Mouse (Mus musculus): ENCODE data around the gene Pigr. TPM values are rescaled to one million over a fixed set of nuclear protein-coding genes. Genes with fewer than 3 reads are reported as not detected.

The Pigr gene
- total RNA-seq, 1 experiment from 2014 or later, result not detected

DNA sequence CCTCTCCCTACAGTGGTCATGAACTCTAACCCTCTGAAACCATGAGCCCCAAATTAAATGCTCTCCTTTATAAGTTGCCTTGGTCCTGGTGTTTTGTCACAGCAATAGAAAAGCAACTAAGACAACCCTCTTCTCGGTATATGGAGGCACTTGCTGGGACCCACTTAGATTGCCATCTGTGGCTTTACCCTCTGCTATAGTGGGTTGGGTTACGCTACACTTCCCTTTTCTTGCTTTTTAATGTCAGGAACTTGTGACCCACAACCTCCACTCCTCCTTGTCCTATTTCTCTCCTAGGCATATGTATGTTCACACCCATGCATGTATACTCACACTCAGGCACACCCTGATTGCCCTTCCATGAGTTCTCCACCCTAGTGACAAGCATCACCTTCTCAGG is 46.4 kb downstream of the Pigr start:
- peak; percentile 82 for ATAC-seq (replicated peaks; ENCODE audit: low read depth, poor library complexity, severe bottlenecking)

DNA sequence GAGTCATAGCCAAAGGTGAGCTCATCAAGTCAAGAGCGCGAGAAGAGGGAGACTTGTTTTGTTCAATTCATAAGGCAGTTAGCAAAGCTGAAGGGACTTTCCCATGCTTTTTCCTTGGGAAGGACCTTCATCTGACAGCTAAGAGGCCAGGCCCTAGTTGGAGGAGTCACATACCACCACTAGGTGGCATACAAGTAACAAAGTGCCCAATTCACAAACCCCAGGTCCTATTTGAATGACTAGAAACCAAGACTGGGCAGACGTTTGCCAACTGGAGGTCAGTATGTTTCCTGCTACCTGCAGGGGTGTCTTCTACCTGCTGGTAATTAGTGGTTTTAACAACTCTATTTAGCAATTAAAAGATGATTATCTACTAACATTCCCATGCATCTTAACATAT is 48.7 kb downstream of the Pigr start:
- peak; percentile 39; the same call in 1 of the 2 replicates for ATAC-seq (replicated peaks; ENCODE audit: low read depth, poor library complexity, severe bottlenecking)

DNA sequence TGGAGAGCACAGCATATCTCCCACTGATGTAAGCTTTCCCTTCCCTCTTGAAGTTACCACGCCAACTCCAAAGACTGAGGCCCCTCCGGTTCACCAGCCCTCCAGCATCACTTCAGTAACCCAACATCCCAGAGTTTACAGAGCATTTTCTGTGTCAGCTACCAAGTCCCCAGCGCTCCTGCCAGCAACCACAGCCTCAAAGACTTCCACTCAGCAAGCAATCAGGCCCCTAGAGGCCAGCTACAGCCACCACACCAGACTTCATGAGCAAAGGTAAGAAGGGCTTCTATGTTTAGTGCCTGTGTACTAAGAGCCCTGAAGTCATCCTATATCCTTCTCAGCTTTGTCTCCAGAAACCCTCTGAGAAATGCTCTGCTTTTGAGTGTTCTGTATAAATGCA is 49.4 kb downstream of the Pigr start:
- no peak for ATAC-seq (replicated peaks; ENCODE audit: low read depth, poor library complexity, severe bottlenecking)

DNA sequence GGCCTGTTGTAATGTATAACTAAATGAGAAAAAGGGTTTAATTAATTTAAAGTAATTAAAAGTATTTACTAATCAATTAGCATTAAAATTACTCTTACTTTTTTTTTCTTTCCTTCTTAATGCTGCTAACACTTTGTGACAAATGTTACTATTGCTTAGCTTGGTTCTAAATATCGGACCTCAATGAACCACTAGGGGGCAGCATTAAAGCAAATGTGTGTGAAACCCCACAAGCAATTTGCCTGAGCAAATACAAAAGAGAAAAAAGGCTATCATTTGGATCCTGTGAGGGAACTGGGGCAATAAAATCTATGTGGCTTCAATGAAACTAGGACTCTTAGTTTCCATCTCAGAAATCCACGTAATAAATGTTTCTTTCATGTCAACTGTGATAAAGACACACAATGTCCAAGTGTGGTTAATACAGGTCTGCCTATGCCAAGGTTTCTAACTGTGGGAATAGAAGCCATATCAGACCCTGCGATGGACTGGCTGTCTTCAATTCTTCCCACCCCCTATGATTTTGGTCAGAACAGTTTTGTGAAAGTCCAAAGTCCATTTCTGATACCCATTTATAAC is 50.5 kb downstream of the Pigr start:
- 0 out of 2 replicates have a peak, but pooled peaks have one; percentile 22 for ATAC-seq (replicated peaks; ENCODE audit: low read depth, poor library complexity, severe bottlenecking)

DNA sequence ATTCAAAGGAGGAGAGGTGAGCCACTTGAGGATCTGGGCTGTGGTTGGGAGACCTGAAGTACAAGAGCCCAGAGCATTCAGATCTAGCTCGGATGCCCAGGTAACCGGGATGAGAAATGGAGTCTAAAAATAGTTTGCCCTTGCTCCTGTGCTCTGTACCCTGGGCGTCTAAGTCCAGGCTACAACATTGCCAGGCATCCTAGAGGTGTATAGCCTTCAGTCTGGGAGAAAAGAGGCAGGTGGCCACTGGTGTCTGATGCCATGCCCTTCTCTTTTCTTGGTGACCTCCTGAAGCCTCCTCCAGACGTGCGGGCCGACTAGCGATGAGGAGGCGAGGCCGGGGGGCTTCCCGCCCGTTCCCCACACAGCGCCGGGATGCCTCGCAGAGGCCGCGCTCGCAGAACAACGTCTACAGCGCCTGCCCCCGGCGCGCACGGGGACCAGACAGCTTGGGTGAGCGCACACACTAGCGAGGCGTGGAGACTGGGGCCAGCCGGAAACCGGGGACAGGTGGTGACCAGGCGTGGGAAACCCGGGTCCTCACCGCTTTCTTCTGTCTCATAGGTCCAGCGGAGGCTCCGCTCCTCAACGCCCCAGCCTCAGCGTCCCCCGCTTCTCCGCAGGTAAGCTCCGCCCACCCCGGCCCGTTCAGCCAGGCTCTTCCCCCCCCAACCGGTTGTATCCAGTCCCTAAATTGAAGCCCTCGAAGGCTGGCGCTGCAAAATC is 51.6 kb downstream of the Pigr start:
- peak; percentile 49 for ATAC-seq (replicated peaks; ENCODE audit: low read depth, poor library complexity, severe bottlenecking)

DNA sequence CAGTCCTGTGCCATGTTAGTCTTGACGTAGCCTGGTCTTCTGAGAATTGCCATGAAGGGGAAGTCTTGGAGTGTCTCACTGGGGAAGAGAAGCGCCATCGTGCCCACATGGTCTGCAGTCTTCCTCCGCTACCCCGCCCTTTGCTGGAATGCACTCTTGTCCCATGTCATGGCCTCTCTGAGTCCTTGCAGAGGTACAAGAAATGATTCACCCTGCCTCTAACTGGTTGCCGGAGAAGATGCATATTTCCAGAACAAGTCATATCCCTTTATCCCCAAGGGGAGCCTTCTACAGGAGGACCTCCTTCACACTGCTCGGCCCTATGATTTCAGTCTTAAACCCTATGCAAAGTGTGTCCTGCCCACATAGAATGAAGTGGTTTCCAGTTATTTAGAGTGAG is 53.4 kb downstream of the Pigr start:
- no peak for ATAC-seq (replicated peaks; ENCODE audit: low read depth, poor library complexity, severe bottlenecking)

DNA sequence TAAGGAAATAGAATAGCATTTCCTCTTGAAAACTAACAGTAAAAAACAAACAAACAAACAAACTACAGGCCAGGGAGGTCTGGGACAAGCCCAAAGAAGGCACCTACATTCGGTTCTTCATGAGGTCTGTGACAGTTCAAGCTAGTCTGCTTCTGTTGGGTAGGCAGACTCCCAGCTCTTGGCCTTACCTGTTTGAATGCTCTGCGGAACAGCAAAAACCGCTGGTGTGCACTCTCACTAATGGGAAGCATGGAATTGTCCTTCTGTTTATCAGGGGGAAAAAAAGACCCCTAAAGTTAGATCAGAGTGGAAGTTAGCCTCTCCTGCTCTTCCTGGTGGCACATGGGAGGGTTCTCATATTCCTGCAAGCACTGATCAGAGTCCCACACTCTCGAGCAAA is 56.7 kb downstream of the Pigr start:
- no peak for ATAC-seq (replicated peaks; ENCODE audit: low read depth, poor library complexity, severe bottlenecking)

DNA sequence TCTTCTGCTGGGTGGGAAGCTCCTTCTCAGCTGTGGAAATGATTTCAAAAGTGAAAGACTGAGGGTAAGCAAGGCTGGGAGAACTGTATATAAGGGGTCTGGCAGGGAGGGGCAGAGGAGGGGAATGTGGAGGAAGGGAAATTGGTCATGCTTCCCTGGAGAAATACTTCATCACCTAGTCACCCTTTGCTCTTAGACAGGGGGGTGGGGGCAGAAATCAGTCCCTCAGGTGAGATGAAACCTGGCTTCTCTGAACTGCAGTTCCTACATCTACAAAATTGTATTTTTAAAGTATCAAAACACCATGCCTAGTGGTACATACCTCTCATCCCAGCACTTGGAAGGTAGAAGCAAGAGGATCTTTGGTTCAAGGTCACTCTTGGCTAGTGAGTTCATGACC is 60.9 kb downstream of the Pigr start, which contains the start of gene Il24:
TSS of gene Il24 (minus strand) at position 101 of the 400 bp plus-strand sequence.
- no peak for ATAC-seq (replicated peaks; ENCODE audit: low read depth, poor library complexity, severe bottlenecking)

DNA sequence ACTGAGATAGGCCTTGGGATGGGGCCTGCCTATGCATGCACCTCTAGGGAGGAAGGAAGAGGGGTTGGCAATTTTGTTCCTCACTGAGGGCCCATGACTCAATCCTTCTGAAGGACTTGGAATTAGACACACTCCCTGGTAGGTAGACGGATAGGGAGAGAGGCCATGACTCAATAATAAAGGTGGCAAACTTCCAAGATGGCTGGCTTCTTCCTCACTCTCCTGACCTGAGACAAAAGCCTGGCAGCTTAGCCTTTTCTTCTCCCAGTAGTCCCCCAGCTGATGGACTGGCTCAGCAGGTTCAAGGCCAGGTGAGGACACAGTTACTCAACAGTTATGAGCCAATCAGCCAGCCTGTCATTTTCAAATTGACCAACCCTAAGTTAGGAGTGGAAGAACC is 66.0 kb downstream of the Pigr start:
- ATAC-seq (replicated peaks; ENCODE audit: low read depth, poor library complexity, severe bottlenecking), result no peak

DNA sequence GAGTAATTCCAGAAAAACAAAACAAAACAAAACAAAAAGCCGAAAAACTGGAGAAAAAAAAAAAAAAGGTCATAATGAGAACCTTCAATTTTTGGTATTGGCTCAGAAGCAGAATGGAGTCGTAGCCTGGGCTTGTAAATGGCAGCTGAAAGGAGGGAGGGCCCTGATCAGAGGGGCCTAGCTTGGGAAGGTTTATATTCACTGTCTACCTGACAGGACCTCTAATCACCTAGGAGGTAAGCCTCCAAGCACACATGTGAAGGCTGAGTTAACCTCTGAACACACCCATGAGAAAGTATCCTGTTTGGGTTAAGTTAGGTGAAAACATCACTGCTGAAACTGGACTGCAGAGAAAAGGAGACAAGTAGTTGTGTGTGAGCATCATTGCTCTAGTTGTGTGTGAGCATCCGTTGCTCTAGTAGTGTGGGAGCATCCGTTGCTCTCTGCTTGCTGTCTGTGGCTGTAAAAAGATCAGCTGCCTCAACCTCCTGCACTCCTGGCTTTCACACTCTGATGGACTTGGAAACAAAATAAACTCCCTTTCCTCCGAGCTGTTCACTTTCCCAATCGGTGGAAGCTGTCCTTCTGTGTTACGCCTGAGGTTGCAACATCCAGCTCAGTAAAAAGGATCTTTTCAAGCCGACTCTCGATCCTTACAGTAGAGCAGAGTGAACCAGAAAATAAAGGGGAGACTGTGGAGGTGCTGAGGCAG is 67.0 kb downstream of the Pigr start:
- no peak for ATAC-seq (replicated peaks; ENCODE audit: low read depth, poor library complexity, severe bottlenecking)

DNA sequence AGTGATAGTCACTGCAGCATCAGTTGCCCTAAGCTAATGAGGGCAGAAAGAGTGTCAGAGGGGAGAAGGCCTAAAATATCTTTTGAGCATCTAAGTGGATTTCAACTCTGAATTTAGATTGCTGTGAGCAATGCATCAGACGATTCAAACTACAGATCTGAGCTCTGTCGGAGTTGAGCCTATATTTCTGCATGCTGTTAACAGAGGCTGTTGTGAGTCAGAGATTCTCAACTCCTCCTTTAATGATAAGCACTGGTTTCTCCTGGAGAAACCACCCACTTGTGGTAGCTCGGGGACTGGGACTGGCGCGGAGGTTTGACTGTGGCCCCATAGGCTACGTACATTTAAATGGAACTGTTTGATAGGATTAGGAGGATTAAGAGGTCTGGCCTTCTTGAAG is 68.0 kb downstream of the Pigr start:
- ATAC-seq (replicated peaks; ENCODE audit: low read depth, poor library complexity, severe bottlenecking), result no peak

Other genes starting within 250 kb of the Pigr start
- not detected in 2 replicates for gene Zp3r, start 197.1 kb upstream of the Pigr start, total RNA-seq (2017)
- gene C4bp, start 165.1 kb upstream of the Pigr start, total RNA-seq (2017), result not detected in 2 replicates
- not detected in 2 replicates for gene Gm29427, start 110.9 kb upstream of the Pigr start, total RNA-seq (2017)
- gene Yod1, start 109.4 kb upstream of the Pigr start, total RNA-seq (2017), result 10.3 and 10.7 TPM in 2 replicates
- gene Pfkfb2, start 97.4 kb upstream of the Pigr start, total RNA-seq (2017), result 19.4 and 22.3 TPM in 2 replicates
- gene AA986860, start 94.7 kb upstream of the Pigr start, total RNA-seq (2017), result 0.37 and 0.44 TPM in 2 replicates
- not detected in 2 replicates for gene Fcamr, start 25.8 kb upstream of the Pigr start, total RNA-seq (2017)
- gene Fcmr, start 39.0 kb downstream of the Pigr start, total RNA-seq (2017), result not detected in 2 replicates
- gene Il24, start 60.8 kb downstream of the Pigr start, total RNA-seq (2017), result not detected in 2 replicates
- not detected in 2 replicates for gene Il20, start 84.8 kb downstream of the Pigr start, total RNA-seq (2017)
- not detected in 2 replicates for gene Il19, start 113.4 kb downstream of the Pigr start, total RNA-seq (2017)
- not detected in 2 replicates for gene Il10, start 193.2 kb downstream of the Pigr start, total RNA-seq (2017)

Measured in common myeloid progenitor, adult 5-6 weeks (primary cell).